ENCODE assay signal across 7 mouse cellular contexts in the genomic region with DNA sequence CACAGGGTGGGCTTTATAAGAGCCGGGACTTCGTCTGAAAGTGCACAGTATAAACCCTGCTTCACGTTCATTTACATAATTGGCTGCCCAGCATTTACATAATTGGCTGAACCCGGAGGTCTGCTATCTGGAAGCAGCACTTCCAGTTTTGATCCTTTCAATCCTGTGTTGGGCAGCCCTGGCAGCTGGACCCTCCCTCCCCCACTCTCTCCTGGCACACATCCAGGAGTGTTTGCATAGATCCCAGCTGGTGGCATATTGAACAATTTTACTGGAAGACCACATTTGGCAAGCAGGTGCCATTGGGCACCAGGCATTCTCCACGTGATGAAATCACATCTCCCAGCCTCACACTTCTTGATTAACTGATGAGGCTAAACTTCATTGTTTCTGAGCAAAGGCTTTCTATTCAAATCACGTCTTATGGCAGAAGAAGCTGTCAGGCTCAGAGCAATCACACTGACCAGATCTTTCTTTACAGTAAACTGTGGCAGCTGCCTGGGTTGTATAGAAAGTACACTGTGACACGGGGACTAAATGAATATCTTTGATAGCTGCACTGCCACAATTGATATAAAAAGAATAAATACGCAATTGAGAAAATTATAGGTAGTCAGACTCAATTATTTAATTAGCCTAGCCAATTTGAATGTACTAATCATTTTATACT. TPM values are rescaled to one million over a fixed set of nuclear protein-coding genes. Genes with fewer than 3 reads are reported as not detected.
A peak's percentile ranks its signal among the peaks of the same experiment; 100 is the strongest.
DNase-seq lines count a peak whose midpoint lies in the region; ATAC-seq lines count a peak whose summit lies in the region.

No protein-coding gene starts in this region.

- H3K27ac ChIP-seq in embryonic facial prominence, embryonic 14.5 days (replicated peaks; ENCODE audit: low read depth, low read length), result no peak overlapping the region
- H3K27ac ChIP-seq in intestine, embryonic 16.5 days (ENCODE audit: low read length), result no peak overlapping the region

- H3K9me3 ChIP-seq in embryonic facial prominence, embryonic 14.5 days (ENCODE audit: control insufficient read depth, low read length), result no peaks in the 10 kb centered on the region
- no peaks in the 10 kb centered on the region for H3K9me3 ChIP-seq in intestine, embryonic 16.5 days (ENCODE audit: control insufficient read depth, low read length)

- 22% methylated on average over 8 of the region's 8 CpGs for WGBS in embryonic facial prominence, embryonic 14.5 days
- WGBS in intestine, embryonic 16.5 days, result 35% methylated on average over 8 of the region's 8 CpGs

- peak; percentile 6 for DNase-seq in urinary bladder, postnatal 14 days (ENCODE audit: low spot score)
- no peak for DNase-seq in urinary bladder, postnatal 25 days (ENCODE audit: low spot score)
- DNase-seq in embryonic facial prominence, embryonic 14.5 days (ENCODE audit: low spot score), result peak; percentile 84
- DNase-seq in left cerebral cortex, adult 8-10 months (ENCODE audit: low spot score in 2 of 2), result peak; percentile 27 to 55
- peak; percentile 86 for DNase-seq in retina, postnatal 7 days (ENCODE audit: low read depth, low spot score)
- DNase-seq in gastrocnemius, adult 8-10 months (ENCODE audit: low spot score in 2 of 2), result no peak

- peak overlapping the region; percentile 35 for H3K4me2 ChIP-seq in embryonic facial prominence, embryonic 14.5 days (ENCODE audit: low read depth, low read length)
- 0 out of 2 replicates have a peak overlapping the region, but pooled peaks have one; percentile 0 for H3K4me2 ChIP-seq in intestine, embryonic 16.5 days (ENCODE audit: low read depth, low read length)

- H3K27me3 ChIP-seq in embryonic facial prominence, embryonic 14.5 days (replicated peaks; ENCODE audit: control insufficient read depth, insufficient read depth, low read length), result no peaks in the 10 kb centered on the region
- no peaks in the 10 kb centered on the region for H3K27me3 ChIP-seq in intestine, embryonic 16.5 days (replicated peaks; ENCODE audit: control insufficient read depth, insufficient read depth, low read length)

- peaks cover 13% of the 10 kb centered on the region for H3K4me1 ChIP-seq in embryonic facial prominence, embryonic 14.5 days (ENCODE audit: control insufficient read depth, insufficient read depth, low read length)
- H3K4me1 ChIP-seq in intestine, embryonic 16.5 days (ENCODE audit: control insufficient read depth, insufficient read depth, low read length), result 0 out of 2 replicates have a peak, but pooled peaks cover 3% of the 10 kb centered on the region

- ATAC-seq in embryonic facial prominence, embryonic 14.5 days (ENCODE audit: low read depth), result peak; percentile 91
- no peak; the same call in 1 of the 2 replicates for ATAC-seq in intestine, embryonic 16.5 days

- no peaks in the 10 kb centered on the region for H3K36me3 ChIP-seq in embryonic facial prominence, embryonic 14.5 days (ENCODE audit: control insufficient read depth, insufficient read depth, low read length)
- no peaks in the 10 kb centered on the region for H3K36me3 ChIP-seq in intestine, embryonic 16.5 days (ENCODE audit: control insufficient read depth, insufficient read depth, low read length)

- H3K9ac ChIP-seq in embryonic facial prominence, embryonic 14.5 days (ENCODE audit: low read depth, low read length), result no peak overlapping the region; the same call in 1 of the 2 replicates
- H3K9ac ChIP-seq in intestine, embryonic 16.5 days (ENCODE audit: low read depth, low read length), result no peak overlapping the region

- no peak overlapping the region for H3K4me3 ChIP-seq in embryonic facial prominence, embryonic 14.5 days (ENCODE audit: low read depth, low read length)
- H3K4me3 ChIP-seq in intestine, embryonic 16.5 days (ENCODE audit: low read length), result no peak overlapping the region

RNA-seq across cellular contexts. Expression of a gene that starts 48.0 kb away (rescaled TPM):
- polyA plus RNA-seq in embryonic facial prominence, embryonic 14.5 days (2014; fragmentation: Nextera tagmentation; extraction: Ambion mirVana), result 43.6 and 49.6 TPM in 2 replicates
- 37.2 and 37.4 TPM in 2 replicates for polyA plus RNA-seq in intestine, embryonic 16.5 days (2015; fragmentation: Nextera tagmentation; extraction: Ambion mirVana)
- total RNA-seq in left cerebral cortex, adult 8-10 months (2022), result 10 to 100 TPM; 29.6 to 31.0 (median 30.4) TPM
- 10 to 100 TPM; 42.2 to 51.3 (median 47.6) TPM for total RNA-seq in gastrocnemius, adult 8-10 months (2022)

RNA-seq across cellular contexts. Expression of a gene that starts 48.5 kb away (rescaled TPM):
- 1.7 and 1.8 TPM in 2 replicates for polyA plus RNA-seq in embryonic facial prominence, embryonic 14.5 days (2014; fragmentation: Nextera tagmentation; extraction: Ambion mirVana)
- polyA plus RNA-seq in intestine, embryonic 16.5 days (2015; fragmentation: Nextera tagmentation; extraction: Ambion mirVana), result 3.7 and 4.7 TPM in 2 replicates
- 10 to 100 TPM; 11.0 to 14.2 (median 12.4) TPM for total RNA-seq in left cerebral cortex, adult 8-10 months (2022)
- total RNA-seq in gastrocnemius, adult 8-10 months (2022), result 10 to 100 TPM; 10.2 to 13.0 (median 12.2) TPM

Comparison
In these comparisons a context has a peak if more than half of its experiments do, and no peak if none do; other contexts are left out.
1. DNase-seq: peak in urinary bladder, postnatal 14 days (single experiment), embryonic facial prominence, embryonic 14.5 days (single experiment), left cerebral cortex, adult 8-10 months (2 of 2) and retina, postnatal 7 days (single experiment); none in urinary bladder, postnatal 25 days (single experiment) and gastrocnemius, adult 8-10 months (0 of 2).